Mouse (Mus musculus) CD8-positive naive resting alpha-beta T cell, adult 2 months (primary cell): ENCODE measurements around the gene Aldh6a1.

Source experiments
- DNase-seq, 2 experiments: peaks; one replicate each; pipeline ENCODE4 v3.0.0; 2022; ENCODE audit warnings: low read depth in 2 of 2, low spot score in 2 of 2

The Aldh6a1 gene

DNA sequence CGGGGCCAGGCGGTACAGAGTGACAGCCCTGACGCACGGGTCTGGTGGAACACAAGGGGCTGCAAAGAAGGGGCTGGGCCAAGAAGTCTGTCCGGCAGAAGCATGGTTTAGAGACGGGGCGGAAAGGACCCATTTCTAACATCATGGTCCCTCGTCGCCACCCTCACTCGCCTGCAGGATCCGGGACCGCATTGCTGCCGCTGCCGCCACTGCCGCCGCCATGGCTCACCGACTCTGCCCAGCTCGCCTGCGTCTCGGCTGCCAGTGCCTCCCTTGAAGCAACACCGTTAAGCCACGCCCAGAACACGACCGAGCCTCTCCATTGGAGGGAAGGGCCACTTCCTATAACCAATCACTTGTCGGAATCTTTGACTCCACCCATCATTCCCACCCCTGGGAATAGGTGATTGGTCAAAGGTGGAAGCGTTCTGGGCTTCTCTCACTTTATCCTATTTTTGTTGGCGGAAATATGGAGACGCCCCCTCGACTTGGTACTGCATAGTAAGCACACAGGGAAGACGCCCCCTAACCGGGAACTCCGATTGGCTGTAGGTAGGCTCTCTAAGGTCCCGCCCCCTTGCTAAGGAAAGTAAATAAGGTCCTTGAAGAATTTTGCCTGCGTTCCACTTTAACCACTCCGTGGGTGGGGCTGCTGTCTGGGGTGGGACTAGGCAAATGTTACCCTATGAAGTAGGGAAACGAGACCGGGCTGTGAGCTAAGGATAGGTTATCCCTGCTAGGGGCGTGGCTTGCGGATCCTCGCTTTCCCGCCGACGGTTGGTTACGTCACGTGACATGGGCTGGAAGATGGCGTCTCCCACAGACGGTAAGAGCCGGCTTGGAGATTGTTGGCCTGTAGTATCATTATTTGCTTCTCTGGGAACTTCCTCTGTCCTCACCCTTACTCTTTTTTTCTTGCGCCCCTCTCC is at the start of gene Aldh6a1, which contains the start of gene Lin52:
TSS of gene Aldh6a1 (minus strand) at position 287 of the 929 bp plus-strand sequence.
TSS of gene Lin52 (plus strand) at position 705 of the 929 bp plus-strand sequence.
- DNase-seq = peak; percentile 93 to 94

DNA sequence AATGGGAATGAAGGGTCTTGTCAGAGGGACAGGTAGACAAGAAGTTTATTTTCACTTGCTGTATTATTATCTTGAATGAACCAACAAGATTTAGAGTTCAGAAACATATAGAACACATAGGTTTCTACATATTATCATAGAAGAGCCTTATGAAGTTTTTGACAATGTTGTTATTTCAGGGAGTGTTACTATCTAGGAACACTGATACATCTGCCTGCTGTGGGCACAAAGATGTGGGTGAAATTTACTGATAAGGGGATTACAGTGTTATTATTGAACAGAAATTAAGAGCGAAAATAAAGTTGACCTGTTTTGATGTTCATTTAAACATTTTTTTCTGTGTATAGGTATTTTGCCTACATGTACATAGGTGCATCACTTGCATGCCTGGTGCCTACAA is 46.0 kb upstream of the Aldh6a1 start:
- no peak for DNase-seq

DNA sequence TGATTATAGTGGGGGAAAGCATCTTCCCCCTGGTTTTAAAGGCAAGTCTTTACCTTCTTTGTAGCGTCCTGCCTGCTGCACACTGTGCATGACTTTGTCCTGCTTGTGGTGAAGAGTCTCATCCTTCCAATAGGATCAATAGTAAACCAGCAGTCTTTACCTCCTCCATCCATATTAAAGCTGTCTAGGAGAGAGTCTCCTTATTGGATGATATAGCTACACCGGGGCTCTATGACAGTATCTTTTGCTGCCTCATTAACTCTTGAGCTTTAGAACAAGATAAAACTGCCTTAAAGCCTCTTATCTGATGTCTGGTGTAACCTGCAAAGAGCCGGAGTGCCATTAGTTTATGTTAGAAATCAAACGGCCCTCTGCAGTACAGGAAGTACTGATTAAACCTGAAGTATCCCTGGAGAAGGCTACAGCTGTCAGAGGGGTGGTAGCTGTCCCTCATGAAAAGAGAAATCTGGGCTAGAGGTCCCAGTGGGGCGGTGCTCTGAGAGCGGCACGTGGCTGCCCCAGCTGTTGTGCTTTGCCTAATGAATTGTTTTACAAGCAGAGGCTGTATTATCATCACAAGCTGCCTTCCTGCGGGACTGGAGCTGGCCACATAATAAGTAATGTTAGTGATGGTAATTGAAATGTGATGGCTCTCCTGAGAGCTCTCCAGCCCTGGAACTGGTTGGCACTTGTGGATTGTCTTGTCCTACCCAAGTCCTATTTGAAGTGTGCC is 36.7 kb upstream of the Aldh6a1 start:
- no peak for DNase-seq

DNA sequence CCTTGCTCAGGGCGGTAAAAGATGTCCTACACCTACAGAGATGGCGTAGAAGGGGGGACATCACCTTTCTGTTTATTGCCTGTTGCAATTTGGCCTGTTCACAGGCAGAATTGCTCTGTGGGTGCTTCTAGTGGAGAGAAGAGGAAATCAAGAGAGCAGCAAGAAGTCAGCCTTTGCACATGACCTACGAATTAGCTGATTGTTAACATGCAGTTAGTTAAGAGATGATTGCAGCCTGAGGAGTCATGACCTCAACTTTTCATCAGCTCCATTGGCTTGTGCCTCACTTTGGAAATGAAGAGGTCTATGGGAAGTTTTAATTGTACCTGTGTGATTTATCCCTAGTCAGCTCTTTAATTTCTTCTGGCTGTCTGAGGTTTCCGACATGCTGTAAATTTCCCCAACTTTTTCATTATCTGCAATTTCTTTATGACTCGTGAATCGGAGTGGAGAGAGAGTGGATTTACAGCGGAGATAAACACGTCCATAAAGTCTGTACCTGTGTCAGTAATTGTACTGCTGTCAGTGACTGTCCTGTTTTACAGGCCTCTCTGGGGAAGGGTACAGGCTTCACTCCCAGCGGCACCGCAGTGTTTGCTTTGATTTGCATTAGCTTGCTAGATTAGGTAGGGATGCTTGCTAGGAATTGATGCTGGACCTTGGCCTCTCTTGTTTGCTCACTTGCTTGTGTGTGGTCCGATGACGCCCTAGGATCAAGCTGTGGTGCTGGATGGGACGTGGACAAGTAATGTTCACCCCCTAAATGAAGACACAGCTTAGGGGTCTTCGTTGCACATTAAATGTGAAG is 32.2 kb upstream of the Aldh6a1 start:
- DNase-seq = no peak

DNA sequence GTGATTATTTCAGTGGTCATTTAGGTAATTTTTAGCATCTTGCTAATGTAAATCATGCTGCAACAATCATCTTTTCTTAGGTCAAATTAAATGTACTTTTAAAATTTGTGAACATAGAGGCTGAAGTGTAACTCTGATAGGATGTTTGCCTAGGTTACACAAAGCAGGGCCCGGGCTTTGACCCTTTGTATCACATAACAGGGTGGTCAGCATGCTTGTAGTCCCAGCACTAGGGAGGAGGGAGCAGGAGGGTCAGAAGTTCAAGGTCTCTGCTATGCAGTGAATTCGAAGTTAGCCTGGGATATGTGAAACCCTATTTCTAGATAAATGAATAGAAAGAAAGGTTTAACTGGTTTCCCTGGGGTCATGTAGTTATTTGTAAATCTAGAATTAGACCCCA is 30.4 kb upstream of the Aldh6a1 start:
- no peak for DNase-seq

DNA sequence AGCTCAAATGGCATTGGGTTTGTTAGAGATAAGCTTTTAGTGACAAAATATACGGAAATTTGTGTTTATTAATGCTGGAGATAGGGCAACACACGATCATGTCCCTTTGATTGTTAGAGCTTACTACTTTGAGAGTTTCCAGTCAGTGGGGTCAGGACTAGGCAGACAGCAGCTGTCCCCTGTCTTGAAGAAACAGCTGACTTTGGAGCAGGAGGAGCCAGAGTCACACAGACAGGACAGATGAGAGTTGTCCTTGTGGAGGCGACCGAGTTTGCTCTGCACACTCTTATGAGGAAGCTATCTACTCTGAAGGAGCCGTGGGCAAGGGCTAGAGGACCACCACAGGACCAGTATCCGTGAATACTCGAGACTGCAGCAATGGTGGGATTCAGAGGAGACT is 28.1 kb upstream of the Aldh6a1 start:
- DNase-seq = no peak

DNA sequence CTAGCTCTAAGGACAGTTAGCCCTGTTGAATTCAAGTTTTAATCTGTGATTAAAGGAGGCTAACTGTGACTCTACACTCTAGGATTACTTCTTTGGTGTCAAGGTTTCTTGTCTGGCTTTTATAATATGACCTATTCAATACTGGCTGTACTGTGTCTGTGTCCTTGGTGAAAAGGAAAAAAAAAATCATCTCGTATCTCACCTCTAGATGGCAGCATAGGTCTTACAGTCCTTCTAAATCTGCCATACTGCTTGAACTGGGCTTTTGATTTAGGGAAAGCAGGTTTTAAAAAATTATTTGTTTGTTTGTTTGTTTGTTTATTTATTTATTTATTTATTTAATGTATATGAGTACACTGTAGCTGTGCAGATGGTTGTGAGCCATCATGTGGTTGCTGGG is 17.9 kb upstream of the Aldh6a1 start:
- DNase-seq = peak in 1 of 2 experiments; percentile 20

DNA sequence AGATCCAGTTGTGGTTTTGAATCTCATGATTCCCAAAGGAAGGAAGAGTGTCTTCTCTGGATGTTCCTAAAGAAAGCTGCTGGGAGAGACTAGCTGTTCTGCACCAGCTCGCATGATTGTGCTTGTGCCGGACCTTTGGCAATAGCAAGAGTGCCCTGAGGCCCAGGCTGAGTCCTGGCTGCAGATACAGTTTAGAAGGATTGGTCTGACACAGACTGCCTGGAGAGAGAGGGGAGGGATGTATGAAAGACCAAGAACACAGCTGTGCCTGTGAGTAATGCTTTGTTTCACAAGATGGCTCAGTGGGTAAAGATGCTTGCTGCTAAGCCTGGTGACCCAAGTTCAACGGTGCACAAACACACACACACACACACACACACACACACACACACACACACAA is 12.1 kb upstream of the Aldh6a1 start:
- no peak for DNase-seq

DNA sequence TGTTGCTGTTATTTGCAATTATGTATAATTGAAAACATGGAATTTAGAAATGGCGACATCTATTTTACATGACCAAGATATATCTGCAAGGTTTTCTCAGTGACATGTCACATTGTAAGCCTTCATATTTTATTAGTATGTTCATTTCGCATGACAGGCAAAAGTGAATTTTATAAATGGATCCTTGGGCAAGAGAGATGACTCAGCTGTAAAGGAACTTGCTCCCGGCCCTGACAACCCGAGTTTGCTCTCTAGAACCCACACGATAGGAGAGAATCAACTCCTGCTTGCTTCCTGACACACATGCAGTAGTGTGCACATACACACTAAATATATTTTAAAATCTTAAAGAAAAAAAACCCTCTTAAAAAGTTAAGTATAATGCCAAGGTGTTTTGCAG is 10.6 kb upstream of the Aldh6a1 start:
- DNase-seq = no peak

DNA sequence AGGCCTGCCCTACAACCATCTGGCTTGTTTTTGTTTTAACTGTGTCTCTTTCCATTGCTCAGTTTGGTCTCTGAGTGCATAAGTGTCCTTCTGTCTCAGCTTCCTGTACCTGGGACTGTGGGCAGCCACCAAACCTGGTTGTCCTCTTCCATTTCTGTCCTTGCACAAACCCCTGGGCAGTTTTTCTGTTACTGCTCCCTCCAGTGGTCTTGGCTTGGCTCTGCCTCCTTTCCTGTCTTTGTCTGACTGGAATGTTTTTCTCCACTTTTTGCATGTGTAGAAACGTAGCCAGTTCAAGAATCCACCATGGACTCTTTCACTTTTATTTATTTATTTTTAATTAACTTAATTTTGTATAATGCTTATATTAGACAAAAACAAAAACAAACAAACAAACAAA is 9.0 kb upstream of the Aldh6a1 start:
- DNase-seq = no peak

DNA sequence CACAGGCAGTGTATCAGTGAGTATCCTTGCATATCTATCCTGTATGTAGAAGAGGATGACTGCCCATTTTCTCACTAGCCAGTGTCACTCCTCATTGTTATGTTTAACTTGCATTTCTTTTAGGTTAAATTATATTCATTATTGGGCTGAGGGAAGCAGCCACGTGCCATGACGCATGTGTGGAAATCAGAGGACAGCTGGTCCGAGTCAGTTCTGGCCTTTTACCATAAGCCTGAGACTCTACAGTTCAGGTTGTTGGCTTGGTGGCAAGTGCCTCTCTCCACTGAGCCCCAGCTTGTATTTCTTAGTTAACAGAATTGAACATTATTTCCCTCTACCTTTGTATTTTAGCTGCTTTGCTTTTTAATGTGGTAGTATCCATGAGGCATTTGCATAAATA is 6.1 kb upstream of the Aldh6a1 start:
- no peak for DNase-seq

DNA sequence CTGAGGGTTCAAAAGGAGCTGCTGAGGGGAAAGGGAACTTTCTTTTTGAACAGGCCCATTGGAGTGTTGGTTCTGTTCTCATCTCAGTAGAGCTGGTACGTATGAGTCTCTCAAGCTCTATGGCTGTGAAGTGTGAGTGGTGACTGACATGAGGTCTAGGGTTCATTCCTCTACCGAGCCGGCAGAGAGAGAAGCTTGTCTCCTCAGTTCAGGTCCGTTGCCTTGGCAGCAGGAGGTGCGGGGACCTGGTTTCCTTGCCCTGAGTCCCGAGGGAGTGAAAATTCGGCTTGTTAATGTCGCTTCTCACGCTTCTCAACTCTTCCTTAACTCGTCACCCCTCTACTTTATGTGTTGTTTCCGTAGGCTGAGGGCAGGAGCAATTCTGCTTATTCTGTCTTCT is 997 bp upstream of the Aldh6a1 start:
- peak in 1 of 2 experiments; percentile 2 for DNase-seq

DNA sequence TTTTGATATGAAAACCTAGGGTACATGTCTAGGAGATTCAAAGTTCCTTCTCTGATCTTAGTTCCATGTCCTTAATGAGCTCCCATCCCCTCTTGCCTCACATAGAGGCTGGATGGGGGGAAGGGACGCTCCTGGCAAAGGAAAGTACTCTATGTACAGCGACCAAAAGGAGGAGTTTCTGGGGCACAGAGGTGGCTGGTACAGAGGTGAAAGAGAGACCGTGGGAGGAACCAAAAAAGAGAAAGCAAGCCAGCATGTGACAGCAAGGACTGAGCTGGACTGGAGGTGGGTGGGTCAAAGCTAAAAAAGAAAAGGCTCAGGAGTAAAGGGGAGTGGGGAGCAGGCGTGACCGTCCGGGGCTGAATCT is 470 bp downstream of the Aldh6a1 start:
- no peak for DNase-seq

DNA sequence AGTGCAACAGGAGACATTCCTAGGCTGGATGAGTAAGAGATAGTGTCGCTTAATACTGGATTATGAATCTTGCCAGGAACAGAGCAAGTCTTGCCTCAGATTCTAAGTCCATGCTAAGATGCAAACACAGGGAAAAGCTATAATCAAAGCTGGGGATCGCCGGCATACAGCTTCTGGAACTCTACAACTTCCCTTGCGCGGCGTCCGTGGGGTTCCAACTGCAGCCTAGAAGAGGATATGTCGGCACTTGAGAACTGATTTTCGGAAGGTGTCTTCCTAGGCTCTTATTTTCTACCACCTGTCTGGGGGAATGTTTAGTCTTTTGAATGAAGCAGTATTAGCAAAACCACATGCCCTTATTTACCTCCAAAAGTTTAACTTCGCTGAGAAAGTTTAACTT is 917 bp downstream of the Aldh6a1 start:
- DNase-seq = no peak

DNA sequence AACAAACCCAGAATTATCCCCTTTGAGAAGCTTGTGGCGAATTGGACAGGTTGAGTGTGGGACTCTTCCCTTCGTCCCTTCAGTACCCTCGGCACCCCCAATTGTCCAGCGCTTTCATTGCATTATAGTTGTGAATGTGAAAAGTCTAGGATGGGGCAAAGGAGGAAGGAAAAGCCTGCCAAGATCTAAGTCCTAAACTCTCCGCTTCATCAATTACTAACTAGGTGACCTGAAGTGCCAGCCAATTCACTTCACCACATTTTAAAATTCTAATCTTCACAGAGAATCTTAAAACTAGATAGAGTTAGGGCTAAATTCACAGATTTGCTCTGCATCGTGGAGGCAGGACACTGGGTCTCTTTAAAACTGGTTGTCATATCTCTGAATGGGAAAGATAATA is 2.6 kb downstream of the Aldh6a1 start:
- no peak for DNase-seq

DNA sequence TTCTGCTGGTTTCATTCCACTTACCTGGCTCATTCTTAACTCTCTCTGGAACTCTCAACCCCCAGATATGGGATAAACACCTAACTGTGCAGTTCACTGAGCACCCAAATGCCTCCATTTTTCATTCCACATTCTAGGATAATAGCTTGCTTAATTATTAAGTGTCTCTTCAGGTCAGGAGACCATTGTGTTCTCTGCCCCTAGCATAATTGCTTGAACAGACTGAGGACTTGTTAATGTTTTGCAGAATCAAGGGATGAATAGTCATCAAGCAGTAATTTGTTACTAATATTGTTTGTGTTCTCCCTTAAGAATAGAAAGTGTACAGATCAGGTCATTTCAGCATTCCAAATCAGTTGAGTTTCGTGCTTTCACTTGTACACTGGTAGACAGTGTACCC is 3.4 kb downstream of the Aldh6a1 start:
- DNase-seq = no peak

DNA sequence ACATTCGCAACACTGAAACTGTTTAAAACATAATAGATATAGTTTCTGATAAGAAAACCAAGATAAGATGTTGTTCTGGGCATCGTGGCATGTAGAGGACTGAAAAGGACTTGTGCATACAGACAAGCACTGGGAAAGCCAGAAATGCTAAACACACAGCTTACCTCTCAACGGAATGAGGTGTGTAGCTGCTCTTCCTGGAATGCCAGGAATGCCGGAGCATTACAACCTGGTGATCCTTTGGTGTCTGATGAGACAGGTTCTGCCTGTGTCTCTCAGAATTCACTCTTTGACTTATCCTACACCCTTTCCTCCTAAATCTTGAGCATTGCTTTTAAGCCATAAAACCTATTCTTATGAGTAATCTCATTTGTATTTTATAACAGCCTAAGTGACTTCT is 8.3 kb downstream of the Aldh6a1 start:
- DNase-seq = no peak

DNA sequence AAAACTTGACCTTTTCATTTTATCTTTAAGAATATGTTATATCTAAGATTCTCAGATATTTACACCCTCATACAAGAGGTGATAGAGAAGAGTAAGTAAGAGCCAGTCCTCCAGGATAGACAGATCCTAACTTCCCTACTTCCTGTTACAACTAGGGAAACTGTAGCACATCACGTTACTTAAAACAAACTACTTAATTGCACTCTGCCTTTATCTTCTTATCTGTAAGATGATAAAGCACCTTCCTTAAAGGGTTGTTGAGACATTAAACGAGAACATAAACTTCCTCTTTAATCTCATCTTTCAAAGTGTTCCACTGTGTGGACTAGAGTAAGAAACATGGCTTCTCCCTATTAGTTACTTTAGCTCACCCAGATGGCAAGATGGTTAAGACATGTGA is 12.1 kb downstream of the Aldh6a1 start:
- DNase-seq = no peak

DNA sequence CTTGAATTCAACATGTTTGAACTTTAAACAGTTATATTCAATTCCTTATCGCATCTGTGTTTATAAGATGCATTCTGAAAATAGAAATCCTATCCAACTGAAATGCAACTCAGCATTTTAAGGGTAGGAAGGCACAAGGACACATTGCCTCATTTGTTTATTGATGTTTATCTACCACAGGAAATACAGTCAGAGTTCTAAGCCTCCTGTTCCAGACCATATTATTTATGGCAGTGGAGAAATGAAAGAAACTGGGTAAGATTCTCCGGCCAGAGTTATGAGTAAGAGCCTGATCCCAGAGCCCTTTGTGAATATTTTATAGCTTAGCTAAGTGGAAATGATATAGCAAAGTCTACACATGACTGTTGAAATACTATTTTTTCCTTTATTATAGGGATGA is 21.0 kb downstream of the Aldh6a1 start:
- DNase-seq = no peak

DNA sequence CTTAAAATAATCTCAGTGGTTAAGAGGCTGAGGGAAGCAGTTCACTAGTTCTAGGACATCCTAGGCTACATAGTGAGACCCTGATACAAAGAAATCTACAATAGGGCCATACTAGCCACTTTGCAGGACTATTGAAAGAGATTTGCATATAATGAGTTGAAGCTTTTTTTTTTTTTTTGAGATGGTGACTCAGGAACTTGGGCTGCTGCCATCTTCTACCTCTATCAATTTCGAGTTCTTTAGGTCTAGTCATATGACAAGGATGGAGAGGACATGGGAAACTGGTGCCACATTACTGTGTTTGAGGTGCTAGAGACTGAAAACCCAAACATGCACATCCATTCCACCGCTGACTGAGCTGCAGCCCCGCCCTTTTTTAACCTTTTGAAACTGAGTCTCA is 26.8 kb downstream of the Aldh6a1 start:
- no peak for DNase-seq

DNA sequence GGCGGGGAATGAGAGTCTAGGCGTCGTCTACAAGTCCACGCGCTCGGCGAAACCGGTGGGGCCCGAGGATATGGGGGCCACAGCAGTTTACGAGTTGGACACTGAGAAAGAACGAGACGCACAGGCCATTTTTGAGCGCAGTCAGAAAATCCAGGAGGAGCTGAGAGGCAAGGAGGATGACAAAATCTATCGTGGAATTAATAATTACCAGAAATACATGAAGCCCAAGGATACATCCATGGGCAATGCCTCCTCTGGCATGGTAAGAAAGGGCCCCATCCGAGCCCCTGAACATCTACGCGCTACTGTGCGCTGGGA is 33.2 kb downstream of the Aldh6a1 start:
- DNase-seq = no peak
